Mouse (Mus musculus) neutrophil, adult 5-6 weeks (primary cell): ENCODE measurements around the gene Zfp58. TPM values are rescaled to one million over a fixed set of nuclear protein-coding genes. Genes with fewer than 3 reads are reported as not detected.

Source experiments
- ATAC-seq: fragments of 151-379, 151-347 bp; 2 replicates; pipeline ENCODE4 v1.8.0; 2017; ENCODE audit warnings: mild to moderate bottlenecking, moderate TSS enrichment; ENCODE audit not compliant: insufficient number of reproducible peaks, poor library complexity, low FRiP score, severe bottlenecking; ENCODE audit errors: extremely low read depth
- total RNA-seq: library from RNA; stranded (forward); fragments of 200-1000 nt; gene quantifications from 2 replicates; pipeline ENCODE4 v1.2.3, GENCODE M21; 2017

Zfp58 gene
- 14.0 and 15.1 TPM in 2 replicates for total RNA-seq

- ATAC-seq = peak; percentile 87
Observed at GRCm38 (mm10) chr13:67500084-67500719, at the start of gene Zfp58. Gene Zfp58 (minus strand): TSS chr13:67500555.

- ATAC-seq = no peak
Observed at GRCm38 (mm10) chr13:67545941-67546340, 45.6 kb upstream of the Zfp58 start.

- ATAC-seq = no peak
Observed at GRCm38 (mm10) chr13:67527049-67527730, 26.8 kb upstream of the Zfp58 start.

GRCm38 (mm10) chr13:67525753-67526410 is 25.5 kb upstream of the Zfp58 start, which contains the start of the genes Gm26965 and Zfp87:
Gene Gm26965 (minus strand): TSS chr13:67526151.
Gene Zfp87 (minus strand): TSS chr13:67526177.
- peak; percentile 99 for ATAC-seq

GRCm38 (mm10) chr13:67500908-67501307 is 553 bp upstream of the Zfp58 start:
- no peak for ATAC-seq

- no peak for ATAC-seq
Observed at GRCm38 (mm10) chr13:67495631-67496030, 4.7 kb downstream of the Zfp58 start.

GRCm38 (mm10) chr13:67484424-67484811 is 15.9 kb downstream of the Zfp58 start:
- no peak for ATAC-seq

GRCm38 (mm10) chr13:67483625-67484423 is 16.5 kb downstream of the Zfp58 start, which contains the start of gene Zfp874b:
Gene Zfp874b (minus strand): TSS chr13:67484258.
- peak; percentile 98 for ATAC-seq

- ATAC-seq = no peak
Observed at GRCm38 (mm10) chr13:67481528-67481927, 18.8 kb downstream of the Zfp58 start.

- no peak for ATAC-seq
Observed at GRCm38 (mm10) chr13:67469274-67469673, 31.1 kb downstream of the Zfp58 start.

GRCm38 (mm10) chr13:67463506-67464185 is 36.7 kb downstream of the Zfp58 start:
- ATAC-seq = peak; percentile 98

- no peak for ATAC-seq
Observed at GRCm38 (mm10) chr13:67452021-67452309, 48.4 kb downstream of the Zfp58 start.

GRCm38 (mm10) chr13:67451172-67452020 is 49.0 kb downstream of the Zfp58 start, which contains the start of gene Zfp874a:
Gene Zfp874a (minus strand): TSS chr13:67451624.
- ATAC-seq = peak; percentile 100

Other genes with a start within 250 kb of the Zfp58 start
- 4.8 and 7.2 TPM in 2 replicates for gene Zfp458, start 222.1 kb downstream of the Zfp58 start, total RNA-seq
- gene Zfp457, start 194.1 kb downstream of the Zfp58 start, total RNA-seq = 3.8 and 4.4 TPM in 2 replicates
- 18.8 and 22.3 TPM in 2 replicates for gene Zfp595, start 168.0 kb downstream of the Zfp58 start, total RNA-seq
- 2.6 and 10.2 TPM in 2 replicates for gene Gm28044, start 140.0 kb downstream of the Zfp58 start, total RNA-seq
- 16.6 and 19.0 TPM in 2 replicates for gene Zfp953, start 139.9 kb downstream of the Zfp58 start, total RNA-seq
- gene Gm28041, start 124.8 kb downstream of the Zfp58 start, total RNA-seq = 3.9 TPM in 1 of 2 replicates, not detected in the other
- gene Zfp456, start 124.7 kb downstream of the Zfp58 start, total RNA-seq = 8.8 TPM in 2 replicates
- 21.6 and 21.7 TPM in 2 replicates for gene Zfp429, start 100.7 kb downstream of the Zfp58 start, total RNA-seq
- gene Zfp459, start 79.1 kb downstream of the Zfp58 start, total RNA-seq = 1.7 and 4.2 TPM in 2 replicates
- gene Zfp874a, start 48.9 kb downstream of the Zfp58 start, total RNA-seq = 21.8 and 22.7 TPM in 2 replicates
- 17.6 and 18.2 TPM in 2 replicates for gene Zfp874b, start 16.3 kb downstream of the Zfp58 start, total RNA-seq
- gene Gm26965, start 25.6 kb upstream of the Zfp58 start, total RNA-seq = 0.93 TPM in 1 of 2 replicates, not detected in the other
- gene Zfp87, start 25.6 kb upstream of the Zfp58 start, total RNA-seq = 24.4 and 30.7 TPM in 2 replicates
- gene Zfp748, start 53.3 kb upstream of the Zfp58 start, total RNA-seq = 17.6 and 17.7 TPM in 2 replicates
- gene Zfp729b, start 109.2 kb upstream of the Zfp58 start, total RNA-seq = 29.2 and 30.2 TPM in 2 replicates
- not detected in 2 replicates for gene Gm49345, start 137.2 kb upstream of the Zfp58 start, total RNA-seq
- gene Zfp729a, start 137.2 kb upstream of the Zfp58 start, total RNA-seq = 19.4 and 26.9 TPM in 2 replicates
- 14.3 and 16.9 TPM in 2 replicates for gene Zfp738, start 186.5 kb upstream of the Zfp58 start, total RNA-seq
- gene Zfp65, start 228.6 kb upstream of the Zfp58 start, total RNA-seq = 11.0 and 20.7 TPM in 2 replicates